Mouse (Mus musculus) CH12.LX (cell line): ENCODE results near the gene Foxa3. TPM values are rescaled to one million over a fixed set of nuclear protein-coding genes. Genes with fewer than 3 reads are reported as not detected.

Source experiments
- DNase-seq: peaks from one replicate; pipeline ENCODE4 v3.0.0-alpha.2; 2013; ENCODE audit errors: extremely low read depth
- H3K27ac ChIP-seq: 2 replicates; pipeline ENCODE4 v1.5.1; 2012; ENCODE audit warnings: low read depth, mild to moderate bottlenecking, control low read depth, moderate library complexity; ENCODE audit not compliant: insufficient read depth
- H3K27me3 ChIP-seq: replicated peaks from 2 replicates; pipeline ENCODE3; 2012; ENCODE audit warnings: inconsistent platforms
- H3K36me3 ChIP-seq, 2 experiments: replicated peaks in 1 of 2; 2 replicates each; pipeline versions ENCODE3 to v1.6.1; 2012; ENCODE audit warnings: inconsistent platforms in 1 of 2, low read length in 1 of 2, mild to moderate bottlenecking in 1 of 2, mixed read lengths in 1 of 2, moderate library complexity in 1 of 2; ENCODE audit not compliant: control insufficient read depth in 1 of 2, insufficient read depth in 1 of 2
- H3K4me1 ChIP-seq, 2 experiments: 2 replicates each; pipeline ENCODE4 v1.6.1; 2012; ENCODE audit warnings: inconsistent platforms in 1 of 2, moderate library complexity in 1 of 2; ENCODE audit not compliant: insufficient read depth in 2 of 2, control insufficient read depth in 1 of 2
- H3K4me2 ChIP-seq: 2 replicates; pipeline ENCODE4 v1.6.1; 2012; ENCODE audit warnings: low read depth, mild to moderate bottlenecking, control low read depth; ENCODE audit not compliant: poor library complexity, insufficient read depth, severe bottlenecking
- H3K4me3 ChIP-seq, 3 experiments: fragments of 150-350 bp in 1 of 3; sonication (generic) in 1 of 3; replicated peaks in 1 of 3; 2 replicates each; pipeline versions ENCODE3 to v1.5.1; 2011 to 2012; ENCODE audit warnings: low read depth in 2 of 3, low read length in 2 of 3, mild to moderate bottlenecking in 2 of 3, moderate library complexity in 2 of 3, control low read depth in 1 of 3, improper control_type of control experiment in 1 of 3, inconsistent platforms in 1 of 3, mixed read lengths in 1 of 3; ENCODE audit not compliant: poor library complexity in 1 of 3
- H3K79me2 ChIP-seq: replicated peaks from 2 replicates; pipeline ENCODE4 v1.6.1; 2012; ENCODE audit warnings: mild to moderate bottlenecking, moderate library complexity; ENCODE audit not compliant: control insufficient read depth, poor library complexity, insufficient read depth, severe bottlenecking; ENCODE audit errors: extremely low read depth
- H3K9ac ChIP-seq: 2 replicates; pipeline ENCODE4 v1.6.1; 2012; ENCODE audit warnings: low read depth, mild to moderate bottlenecking, control low read depth, moderate library complexity; ENCODE audit not compliant: insufficient read depth
- H3K9me3 ChIP-seq: replicated peaks from 2 replicates; pipeline ENCODE3; 2012; ENCODE audit warnings: low read length, inconsistent platforms, mixed read lengths
- BHLHE40 ChIP-seq: IDR thresholded peaks from 2 replicates; pipeline ENCODE4 v1.6.1; 2011; ENCODE audit warnings: mild to moderate bottlenecking, low read depth, low read length, improper control_type of control experiment
- CHD2 ChIP-seq: IDR thresholded peaks from 2 replicates; pipeline ENCODE4 v1.6.1; 2011; ENCODE audit warnings: low read length, improper control_type of control experiment
- ELF1 ChIP-seq: IDR thresholded peaks from 2 replicates; pipeline ENCODE4 v1.6.1; 2014; ENCODE audit warnings: low read depth, mild to moderate bottlenecking, inconsistent platforms, low read length, improper control_type of control experiment
- ETS1 ChIP-seq: conservative IDR thresholded peaks from 2 replicates; pipeline ENCODE4 v1.6.1; 2012; ENCODE audit warnings: low read depth, mild to moderate bottlenecking, inconsistent platforms, low read length, improper control_type of control experiment, moderate library complexity
- GABPA ChIP-seq: IDR thresholded peaks from 2 replicates; pipeline ENCODE4 v1.6.1; 2012; ENCODE audit warnings: low read depth, low read length, improper control_type of control experiment, inconsistent platforms; ENCODE audit not compliant: insufficient replicate concordance
- IRF4 ChIP-seq: IDR thresholded peaks from 2 replicates; pipeline ENCODE4 v1.6.1; 2014; ENCODE audit warnings: low read depth, mild to moderate bottlenecking, inconsistent platforms, low read length, improper control_type of control experiment
- JUN ChIP-seq: IDR thresholded peaks from 2 replicates; pipeline ENCODE4 v1.6.1; 2011; ENCODE audit warnings: low read depth, mild to moderate bottlenecking, low read length, improper control_type of control experiment, moderate library complexity; ENCODE audit not compliant: insufficient read depth
- JUND ChIP-seq: conservative IDR thresholded peaks from 2 replicates; pipeline ENCODE4 v1.6.1; 2011; ENCODE audit warnings: low read depth, low read length, improper control_type of control experiment
- MAFK ChIP-seq: IDR thresholded peaks from 2 replicates; pipeline ENCODE4 v1.6.1; 2011; ENCODE audit warnings: low read length, improper control_type of control experiment; ENCODE audit not compliant: insufficient replicate concordance
- MAX ChIP-seq: IDR thresholded peaks from 2 replicates; pipeline ENCODE4 v1.6.1; 2011; ENCODE audit warnings: low read length, improper control_type of control experiment
- MXI1 ChIP-seq: IDR thresholded peaks from 2 replicates; pipeline ENCODE4 v1.6.1; 2011; ENCODE audit warnings: mild to moderate bottlenecking, low read depth, low read length, improper control_type of control experiment
- MYC ChIP-seq: IDR thresholded peaks from 2 replicates; pipeline ENCODE4 v1.6.1; 2011; ENCODE audit warnings: low read depth, mild to moderate bottlenecking, improper control_type of control experiment, low read length
- NRF1 ChIP-seq: IDR thresholded peaks from 2 replicates; pipeline ENCODE4 v1.6.1; 2014; ENCODE audit warnings: low read depth, mild to moderate bottlenecking, inconsistent platforms, low read length, improper control_type of control experiment, moderate library complexity
- RCOR1 ChIP-seq: conservative IDR thresholded peaks from 2 replicates; pipeline ENCODE4 v1.6.1; 2012; ENCODE audit warnings: low read depth, mild to moderate bottlenecking, inconsistent platforms, low read length, improper control_type of control experiment
- UBTF ChIP-seq: IDR thresholded peaks from 2 replicates; pipeline ENCODE4 v1.6.1; 2012; ENCODE audit warnings: low read depth, mild to moderate bottlenecking, inconsistent platforms, low read length, improper control_type of control experiment, moderate library complexity
- USF1 ChIP-seq: IDR thresholded peaks from 2 replicates; pipeline ENCODE4 v1.6.1; 2014; ENCODE audit warnings: low read depth, mild to moderate bottlenecking, inconsistent platforms, low read length, improper control_type of control experiment
- USF2 ChIP-seq: conservative IDR thresholded peaks from 2 replicates; pipeline ENCODE4 v1.6.1; 2011; ENCODE audit warnings: low read depth, low read length, improper control_type of control experiment
- ZNF384 ChIP-seq: IDR thresholded peaks from 2 replicates; pipeline ENCODE4 v1.6.1; 2012; ENCODE audit warnings: low read depth, low read length, improper control_type of control experiment, inconsistent platforms
- dilution Hi-C: fragments of 300-500 bp; cut with MboI; formaldehyde crosslinking; loops from 2 replicates; pipeline ENCODE4 v1.14.3; 2020; ENCODE audit warnings: low sequenced_read_pairs; ENCODE audit not compliant: extremely low pct_unique_long_range_greater_than_20kb, extremely low pct_ligation_motif_present
- in situ Hi-C: fragments of 300-500 bp; cut with MboI; formaldehyde crosslinking; loops from 3 replicates; pipeline ENCODE4 v1.14.3; 2019; ENCODE audit warnings: low sequenced_read_pairs, low pct_ligation_motif_present, low pct_unique_long_range_greater_than_20kb, mixed read lengths
- polyA plus RNA-seq: library from polyadenylated mRNA; unstranded; fragments of >175 nt; gene quantifications from 2 replicates; pipeline ENCODE4 v1.2.1, GENCODE M21; 2012; ENCODE audit warnings: low read depth; ENCODE audit not compliant: insufficient read length
- total RNA-seq, 2 experiments: library from RNA; depleted of rRNA; stranded (reverse); fragments of 300-350 nt in 1 of 2; fragments of >200 nt in 1 of 2; gene quantifications; 2 replicates each; pipeline ENCODE4 v1.2.3; 2012 to 2014

Foxa3 gene
- total and polyA plus RNA-seq, 3 experiments = 0.08 TPM; not detected in 2

DNA sequence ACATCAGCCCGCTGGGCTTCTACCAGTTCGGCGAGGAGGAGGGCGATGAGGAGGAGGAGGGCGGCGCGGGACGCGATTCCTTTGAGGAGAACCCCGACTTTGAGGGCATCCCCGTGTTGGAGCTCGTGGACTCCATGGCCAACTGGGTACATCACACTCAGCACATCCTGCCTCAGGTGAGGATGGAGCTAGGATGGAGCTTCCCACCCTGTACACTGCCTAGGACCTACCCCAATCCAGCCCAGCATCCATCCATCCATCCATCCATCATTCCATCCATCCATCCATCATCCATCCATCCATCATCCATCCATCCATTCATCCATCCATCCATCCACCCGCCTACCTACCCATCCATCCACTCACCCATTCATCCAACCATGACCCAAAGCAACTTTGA lies 42.6 kb upstream of the Foxa3 start:
- Histone ChIP-seq H3K36me3 (peaks cover 0 to 33% of the 10 kb centered on the region in 2 experiments), H3K4me1 (no peaks in the 10 kb centered on the region), H3K9me3 (peaks cover 2% of the 10 kb centered on the region), H3K4me3 (no peak overlapping the region), H3K4me2 (no peak overlapping the region), H3K9ac (no peak overlapping the region), H3K27ac (no peak overlapping the region), H3K79me2 (no peaks in the 10 kb centered on the region), H3K27me3 (no peaks in the 10 kb centered on the region)
- in situ Hi-C loops = no loop called here
- TF ChIP-seq CHD2 (no peak), MAX (no peak), USF2 (no peak), UBTF (no peak), ZNF384 (no peak), ETS1 (no peak), IRF4 (no peak), GABPA (no peak), NRF1 (no peak), USF1 (no peak), MYC (no peak), MAFK (no peak), RCOR1 (no peak)
- dilution Hi-C loops = no loop called here
- no peak for DNase-seq

DNA sequence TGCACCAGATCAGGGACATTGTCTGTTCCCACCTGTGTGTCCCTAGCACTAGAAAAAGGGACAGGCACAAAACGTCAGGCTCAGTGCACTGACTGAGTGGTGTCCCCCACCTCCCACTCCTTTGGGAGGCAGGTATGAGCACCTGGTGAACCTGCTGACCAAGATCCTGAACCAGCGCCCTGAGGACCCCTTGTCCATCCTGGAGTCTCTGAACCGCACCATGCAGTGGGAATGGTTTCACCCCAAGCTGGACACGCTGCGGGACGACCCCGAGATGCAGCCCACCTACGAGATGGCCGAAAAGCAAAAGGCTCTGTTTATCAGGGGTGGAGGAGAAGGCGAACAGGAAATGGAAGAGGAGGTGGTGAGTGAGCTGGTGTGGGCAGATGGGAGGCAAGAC lies 34.1 kb upstream of the Foxa3 start:
- Histone ChIP-seq H3K9ac (no peak overlapping the region), H3K4me1 (no peaks in the 10 kb centered on the region), H3K36me3 (peaks cover 33 to 74% of the 10 kb centered on the region in 2 experiments), H3K4me3 (no peak overlapping the region), H3K79me2 (no peaks in the 10 kb centered on the region), H3K4me2 (no peak overlapping the region), H3K27me3 (no peaks in the 10 kb centered on the region), H3K9me3 (no peaks in the 10 kb centered on the region), H3K27ac (no peak overlapping the region)
- TF ChIP-seq UBTF (no peak), JUND (no peak), ELF1 (no peak), BHLHE40 (no peak), MYC (no peak), JUN (no peak), MXI1 (no peak)
- no peak for DNase-seq
- dilution Hi-C loops (no loop called here), in situ Hi-C loops (no loop called here)
